Mouse (Mus musculus): ENCODE results near the gene Wdr74. TPM values are rescaled to one million over a fixed set of nuclear protein-coding genes. Genes with fewer than 3 reads are reported as not detected.

The Wdr74 gene
- polyA plus RNA-seq, 1 experiment from 2014 or later = 91.5 TPM

Small RNAs within 50 kb of the gene (microRNA-seq; reads per million reads assigned to microRNA genes)
- gene Mir6992 = not detected

Other genes starting within 250 kb of the Wdr74 start
- gene Slc22a8, start 144.6 kb upstream of the Wdr74 start, polyA plus RNA-seq (2014; fragmentation: Nextera tagmentation; extraction: Ambion mirVana) = 5.5 and 7.2 TPM in 2 replicates
- 1.8 TPM in 1 of 2 replicates, not detected in the other for gene Slc22a6, start 117.8 kb upstream of the Wdr74 start, polyA plus RNA-seq (2014; fragmentation: Nextera tagmentation; extraction: Ambion mirVana)
- gene Chrm1, start 72.0 kb upstream of the Wdr74 start, polyA plus RNA-seq (2014; fragmentation: Nextera tagmentation; extraction: Ambion mirVana) = 0.19 and 0.26 TPM in 2 replicates
- gene Slc3a2, start 12.5 kb upstream of the Wdr74 start, polyA plus RNA-seq (2014; fragmentation: Nextera tagmentation; extraction: Ambion mirVana) = 145 and 163 TPM in 2 replicates
- gene 1700092M07Rik, start 4.9 kb downstream of the Wdr74 start, polyA plus RNA-seq (2014; fragmentation: Nextera tagmentation; extraction: Ambion mirVana) = 1.8 and 2.6 TPM in 2 replicates
- 115 and 120 TPM in 2 replicates for gene Stx5a, start 5.6 kb downstream of the Wdr74 start, polyA plus RNA-seq (2014; fragmentation: Nextera tagmentation; extraction: Ambion mirVana)
- gene Nxf1, start 21.2 kb downstream of the Wdr74 start, polyA plus RNA-seq (2014; fragmentation: Nextera tagmentation; extraction: Ambion mirVana) = 120 and 140 TPM in 2 replicates
- 223 and 263 TPM in 2 replicates for gene Tmem223, start 35.2 kb downstream of the Wdr74 start, polyA plus RNA-seq (2014; fragmentation: Nextera tagmentation; extraction: Ambion mirVana)
- gene Tmem179b, start 38.6 kb downstream of the Wdr74 start, polyA plus RNA-seq (2014; fragmentation: Nextera tagmentation; extraction: Ambion mirVana) = 25.9 and 32.7 TPM in 2 replicates
- 17.7 and 19.0 TPM in 2 replicates for gene Taf6l, start 50.6 kb downstream of the Wdr74 start, polyA plus RNA-seq (2014; fragmentation: Nextera tagmentation; extraction: Ambion mirVana)
- gene Polr2g, start 62.8 kb downstream of the Wdr74 start, polyA plus RNA-seq (2014; fragmentation: Nextera tagmentation; extraction: Ambion mirVana) = 141 and 153 TPM in 2 replicates
- gene Zbtb3, start 66.7 kb downstream of the Wdr74 start, polyA plus RNA-seq (2014; fragmentation: Nextera tagmentation; extraction: Ambion mirVana) = 7.1 and 7.7 TPM in 2 replicates
- gene Ttc9c, start 83.5 kb downstream of the Wdr74 start, polyA plus RNA-seq (2014; fragmentation: Nextera tagmentation; extraction: Ambion mirVana) = 52.2 and 54.3 TPM in 2 replicates
- gene Hnrnpul2, start 84.2 kb downstream of the Wdr74 start, polyA plus RNA-seq (2014; fragmentation: Nextera tagmentation; extraction: Ambion mirVana) = 9.1 and 9.5 TPM in 2 replicates
- not detected in 2 replicates for gene AC129217.1, start 93.9 kb downstream of the Wdr74 start, polyA plus RNA-seq (2014; fragmentation: Nextera tagmentation; extraction: Ambion mirVana)
- gene Bscl2, start 101.6 kb downstream of the Wdr74 start, polyA plus RNA-seq (2014; fragmentation: Nextera tagmentation; extraction: Ambion mirVana) = 86.3 and 94.5 TPM in 2 replicates
- gene Gng3, start 103.4 kb downstream of the Wdr74 start, polyA plus RNA-seq (2014; fragmentation: Nextera tagmentation; extraction: Ambion mirVana) = 459 and 608 TPM in 2 replicates
- 0.99 and 1.3 TPM in 2 replicates for gene Lrrn4cl, start 114.9 kb downstream of the Wdr74 start, polyA plus RNA-seq (2014; fragmentation: Nextera tagmentation; extraction: Ambion mirVana)
- 135 and 142 TPM in 2 replicates for gene Ubxn1, start 135.7 kb downstream of the Wdr74 start, polyA plus RNA-seq (2014; fragmentation: Nextera tagmentation; extraction: Ambion mirVana)
- 63.2 and 64.1 TPM in 2 replicates for gene Uqcc3, start 145.1 kb downstream of the Wdr74 start, polyA plus RNA-seq (2014; fragmentation: Nextera tagmentation; extraction: Ambion mirVana)
- gene Lbhd1, start 147.9 kb downstream of the Wdr74 start, polyA plus RNA-seq (2014; fragmentation: Nextera tagmentation; extraction: Ambion mirVana) = 30.8 and 31.7 TPM in 2 replicates
- not detected in 2 replicates for gene Gm49403, start 148.1 kb downstream of the Wdr74 start, polyA plus RNA-seq (2014; fragmentation: Nextera tagmentation; extraction: Ambion mirVana)
- 39.0 and 48.9 TPM in 2 replicates for gene 1810009A15Rik, start 153.0 kb downstream of the Wdr74 start, polyA plus RNA-seq (2014; fragmentation: Nextera tagmentation; extraction: Ambion mirVana)
- gene Gm49416, start 153.1 kb downstream of the Wdr74 start, polyA plus RNA-seq (2014; fragmentation: Nextera tagmentation; extraction: Ambion mirVana) = 0.39 TPM in 1 of 2 replicates, not detected in the other
- gene Ints5, start 157.2 kb downstream of the Wdr74 start, polyA plus RNA-seq (2014; fragmentation: Nextera tagmentation; extraction: Ambion mirVana) = 22.0 and 30.3 TPM in 2 replicates
- 69.9 and 92.2 TPM in 2 replicates for gene Ganab, start 162.2 kb downstream of the Wdr74 start, polyA plus RNA-seq (2014; fragmentation: Nextera tagmentation; extraction: Ambion mirVana)
- gene B3gat3, start 184.5 kb downstream of the Wdr74 start, polyA plus RNA-seq (2014; fragmentation: Nextera tagmentation; extraction: Ambion mirVana) = 66.3 and 67.2 TPM in 2 replicates
- gene Rom1, start 193.5 kb downstream of the Wdr74 start, polyA plus RNA-seq (2014; fragmentation: Nextera tagmentation; extraction: Ambion mirVana) = 1.1 and 1.7 TPM in 2 replicates
- 6.2 and 8.7 TPM in 2 replicates for gene Eml3, start 193.7 kb downstream of the Wdr74 start, polyA plus RNA-seq (2014; fragmentation: Nextera tagmentation; extraction: Ambion mirVana)
- 29.1 and 33.7 TPM in 2 replicates for gene Mta2, start 206.0 kb downstream of the Wdr74 start, polyA plus RNA-seq (2014; fragmentation: Nextera tagmentation; extraction: Ambion mirVana)
- gene Tut1, start 218.0 kb downstream of the Wdr74 start, polyA plus RNA-seq (2014; fragmentation: Nextera tagmentation; extraction: Ambion mirVana) = 20.4 and 25.3 TPM in 2 replicates
- 297 and 333 TPM in 2 replicates for gene Eef1g, start 231.2 kb downstream of the Wdr74 start, polyA plus RNA-seq (2014; fragmentation: Nextera tagmentation; extraction: Ambion mirVana)

Data from neural tube, embryonic 14.5 days (tissue).